Mouse (Mus musculus) spleen, adult 2 months (tissue): ENCODE data around the gene Gpr171.

Source experiments
- CTCF ChIP-seq: fragments of 200-500 bp; IDR thresholded peaks from 2 replicates; pipeline ENCODE4 v1.5.1; 2011; ENCODE audit warnings: mild to moderate bottlenecking, inconsistent platforms; ENCODE audit not compliant: insufficient read depth, insufficient read length, insufficient replicate concordance; ENCODE audit errors: extremely low read depth
- POLR2A ChIP-seq: fragments of 200-500 bp; IDR thresholded peaks from 2 replicates; pipeline ENCODE4 v1.6.1; 2011; ENCODE audit warnings: low read depth, low read length, inconsistent platforms

- no peak for TF ChIP-seq CTCF
- no peak for TF ChIP-seq POLR2A
These were observed 27.1 kb upstream of the Gpr171 start for GRCm38 (mm10) chr3:59128681-59129080.
